8 mouse cellular contexts compared by ENCODE assay signal in the genomic region with DNA sequence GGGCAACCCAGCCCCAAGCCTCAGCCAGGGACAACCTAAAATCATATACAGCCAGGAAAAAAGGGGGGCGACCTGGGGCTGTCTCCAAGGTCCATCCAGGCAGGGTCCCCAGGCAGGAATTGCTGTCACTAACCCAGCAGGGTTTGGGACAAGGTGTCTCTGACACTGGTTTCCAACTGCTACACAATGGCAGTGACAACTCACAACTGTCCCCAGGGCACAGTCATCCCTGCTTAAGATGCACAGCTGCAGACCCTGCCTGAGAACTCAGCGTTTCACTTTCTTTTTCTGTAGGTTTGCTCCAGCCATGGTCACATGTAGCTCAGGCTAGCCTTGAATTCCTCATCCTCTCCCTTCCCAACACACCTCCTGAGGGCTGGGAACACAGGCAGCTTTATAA. TPM values are rescaled to one million over a fixed set of nuclear protein-coding genes. Genes with fewer than 3 reads are reported as not detected.
DNase-seq lines count a peak whose midpoint lies in the region; ATAC-seq and TF ChIP-seq lines count a peak whose summit lies in the region.

No protein-coding gene starts in this region.

- in situ Hi-C loops in CH12.LX (cut with MboI; ENCODE audit: low pct_ligation_motif_present, low pct_unique_long_range_greater_than_20kb, low sequenced_read_pairs): no loop called here

- dilution Hi-C loops in CH12.LX (cut with MboI; ENCODE audit: extremely low pct_ligation_motif_present, extremely low pct_unique_long_range_greater_than_20kb, low sequenced_read_pairs): no loop called here

- H3K27ac ChIP-seq in hindbrain, embryonic 10.5 days: 0 out of 2 replicates have a peak overlapping the region, but pooled peaks have one; percentile 95
- H3K27ac ChIP-seq in hindbrain, embryonic 11.5 days (ENCODE audit: low read depth, low read length): no peak overlapping the region
- H3K27ac ChIP-seq in CH12.LX (ENCODE audit: insufficient read depth, low read depth): peak overlapping the region; percentile 95
- no peak overlapping the region for H3K27ac ChIP-seq in hindbrain, embryonic 12.5 days
- no peak overlapping the region for H3K27ac ChIP-seq in liver, embryonic 14.5 days
- H3K27ac ChIP-seq in stomach, embryonic 16.5 days (ENCODE audit: low read length): peak overlapping the region; percentile 35; the same call in 1 of the 2 replicates

- 32% methylated on average over 2 of the region's 2 CpGs for WGBS in hindbrain, embryonic 10.5 days
- 22% methylated on average over 2 of the region's 2 CpGs for WGBS in hindbrain, embryonic 11.5 days
- 26% methylated on average over 2 of the region's 2 CpGs for WGBS in hindbrain, embryonic 12.5 days
- WGBS in liver, embryonic 14.5 days (ENCODE audit: insufficient replicate concordance): 14% methylated on average over 2 of the region's 2 CpGs
- WGBS in stomach, embryonic 16.5 days: 34% methylated on average over 2 of the region's 2 CpGs

- no peak for TF ChIP-seq POLR2A in CH12.LX (IDR thresholded peaks at IDR 0.05; ENCODE audit: low read depth, low read length)

- H3K27me3 ChIP-seq in hindbrain, embryonic 10.5 days (ENCODE audit: insufficient read depth, poor library complexity, severe bottlenecking): peaks cover 78% of the 10 kb centered on the region
- H3K27me3 ChIP-seq in hindbrain, embryonic 11.5 days (ENCODE audit: control insufficient read depth, insufficient read depth, low read length): peaks cover 60% of the 10 kb centered on the region
- H3K27me3 ChIP-seq in CH12.LX (replicated peaks): peaks cover 36% of the 10 kb centered on the region
- peaks cover 67% of the 10 kb centered on the region for H3K27me3 ChIP-seq in hindbrain, embryonic 12.5 days
- H3K27me3 ChIP-seq in liver, embryonic 14.5 days (ENCODE audit: control insufficient read depth, insufficient read depth, low read length): peaks cover 58% of the 10 kb centered on the region
- H3K27me3 ChIP-seq in stomach, embryonic 16.5 days (ENCODE audit: control insufficient read depth, insufficient read depth, low read length): no peaks in the 10 kb centered on the region

- no peak for TF ChIP-seq RAD21 in CH12.LX (IDR thresholded peaks at IDR 0.05; ENCODE audit: low read depth, low read length)

- peaks cover 76% of the 10 kb centered on the region for H3K4me1 ChIP-seq in hindbrain, embryonic 10.5 days (replicated peaks)
- peaks cover 2% of the 10 kb centered on the region for H3K4me1 ChIP-seq in hindbrain, embryonic 11.5 days (replicated peaks; ENCODE audit: control insufficient read depth, insufficient read depth, low read length)
- peaks cover 39 to 66% of the 10 kb centered on the region in 2 experiments for H3K4me1 ChIP-seq in CH12.LX (ENCODE audit: control insufficient read depth in 1 of 2, insufficient read depth in 2 of 2)
- H3K4me1 ChIP-seq in hindbrain, embryonic 12.5 days: peaks cover 60% of the 10 kb centered on the region
- H3K4me1 ChIP-seq in liver, embryonic 14.5 days (replicated peaks; ENCODE audit: control insufficient read depth in 2 of 2, insufficient read depth in 2 of 2, low read length in 1 of 2): peaks cover 4 to 8% of the 10 kb centered on the region in 2 experiments
- peaks cover 41% of the 10 kb centered on the region for H3K4me1 ChIP-seq in stomach, embryonic 16.5 days (ENCODE audit: control insufficient read depth, insufficient read depth, low read length)

- peak overlapping the region; percentile 81 for H3K4me3 ChIP-seq in hindbrain, embryonic 10.5 days
- no peak overlapping the region for H3K4me3 ChIP-seq in hindbrain, embryonic 11.5 days (ENCODE audit: low read depth, low read length)
- peak overlapping the region in 1 of 3 experiments; percentile 0 for H3K4me3 ChIP-seq in CH12.LX (replicated peaks in 1 of 3; ENCODE audit: low read depth in 2 of 3, low read length in 2 of 3, poor library complexity in 1 of 3)
- H3K4me3 ChIP-seq in hindbrain, embryonic 12.5 days: peak overlapping the region; percentile 80; the same call in 1 of the 2 replicates
- H3K4me3 ChIP-seq in liver, embryonic 14.5 days (ENCODE audit: insufficient read depth in 1 of 2, low read depth in 2 of 2, low read length in 2 of 2): no peak overlapping the region
- H3K4me3 ChIP-seq in stomach, embryonic 16.5 days (replicated peaks; ENCODE audit: low read length): peak overlapping the region; percentile 76; the same call in 1 of the 2 replicates

- no peaks in the 10 kb centered on the region for H3K36me3 ChIP-seq in hindbrain, embryonic 10.5 days
- H3K36me3 ChIP-seq in hindbrain, embryonic 11.5 days (ENCODE audit: control insufficient read depth, insufficient read depth, low read length): no peaks in the 10 kb centered on the region
- no peaks in the 10 kb centered on the region for H3K36me3 ChIP-seq in CH12.LX (replicated peaks in 1 of 2; ENCODE audit: control insufficient read depth in 1 of 2, insufficient read depth in 1 of 2, low read length in 1 of 2)
- H3K36me3 ChIP-seq in hindbrain, embryonic 12.5 days: no peaks in the 10 kb centered on the region
- H3K36me3 ChIP-seq in liver, embryonic 14.5 days (replicated peaks; ENCODE audit: control insufficient read depth, insufficient read depth, low read depth): no peaks in the 10 kb centered on the region
- H3K36me3 ChIP-seq in stomach, embryonic 16.5 days (ENCODE audit: control insufficient read depth, insufficient read depth, low read length): no peaks in the 10 kb centered on the region

- 0 out of 2 replicates have a peak, but pooled peaks cover 5% of the 10 kb centered on the region for H3K9me3 ChIP-seq in hindbrain, embryonic 10.5 days
- no peaks in the 10 kb centered on the region for H3K9me3 ChIP-seq in hindbrain, embryonic 11.5 days (ENCODE audit: control insufficient read depth, low read length)
- no peaks in the 10 kb centered on the region for H3K9me3 ChIP-seq in CH12.LX (replicated peaks; ENCODE audit: low read length)
- no peaks in the 10 kb centered on the region for H3K9me3 ChIP-seq in hindbrain, embryonic 12.5 days (replicated peaks)
- H3K9me3 ChIP-seq in liver, embryonic 14.5 days (ENCODE audit: control insufficient read depth, low read length): no peaks in the 10 kb centered on the region
- H3K9me3 ChIP-seq in stomach, embryonic 16.5 days (replicated peaks; ENCODE audit: control insufficient read depth, low read length): no peaks in the 10 kb centered on the region

- peak; percentile 2 for DNase-seq in hindbrain, embryonic 10.5 days (ENCODE audit: low spot score)
- no peak for DNase-seq in hindbrain, embryonic 11.5 days (ENCODE audit: low spot score)
- DNase-seq in CH12.LX (ENCODE audit: extremely low read depth): peak; percentile 66
- DNase-seq in cerebellum, postnatal 14 days: peak; percentile 23 to 24
- no peak for DNase-seq in liver, embryonic 14.5 days (ENCODE audit: low read depth in 3 of 3, low spot score in 3 of 3)
- DNase-seq in urinary bladder, adult 18-20 months (ENCODE audit: low spot score in 2 of 2): no peak

- H3K79me2 ChIP-seq in CH12.LX (replicated peaks; ENCODE audit: control insufficient read depth, extremely low read depth, insufficient read depth, poor library complexity, severe bottlenecking): peaks cover 21% of the 10 kb centered on the region

- peak; percentile 62 for TF ChIP-seq EP300 in CH12.LX (IDR thresholded peaks at IDR 0.05; ENCODE audit: low read length)
- no peak for TF ChIP-seq EP300 in liver, embryonic 14.5 days (IDR thresholded peaks at IDR 0.05; ENCODE audit: low read depth)

- no peak for TF ChIP-seq CTCF in CH12.LX (conservative IDR thresholded peaks at IDR 0.05 in 1 of 2, IDR thresholded peaks at IDR 0.05 in 1 of 2; ENCODE audit: low read depth in 2 of 2, low read length in 2 of 2)
- no peak for TF ChIP-seq CTCF in liver, embryonic 14.5 days (IDR thresholded peaks at IDR 0.05; ENCODE audit: low read depth)

- H3K4me2 ChIP-seq in hindbrain, embryonic 11.5 days (replicated peaks; ENCODE audit: low read depth, low read length): no peak overlapping the region; the same call in 1 of the 2 replicates
- H3K4me2 ChIP-seq in CH12.LX (ENCODE audit: insufficient read depth, low read depth, poor library complexity, severe bottlenecking): 0 out of 2 replicates have a peak overlapping the region, but pooled peaks have one; percentile 3
- peak overlapping the region; percentile 67; the same call in 1 of the 2 replicates for H3K4me2 ChIP-seq in hindbrain, embryonic 12.5 days (replicated peaks)
- peak overlapping the region; percentile 94; the same call in 1 of the 2 replicates for H3K4me2 ChIP-seq in liver, embryonic 14.5 days (ENCODE audit: low read depth)
- peak overlapping the region; percentile 93 for H3K4me2 ChIP-seq in stomach, embryonic 16.5 days (ENCODE audit: low read depth, low read length)

- ATAC-seq in hindbrain, embryonic 11.5 days (ENCODE audit: low FRiP score): no peak
- ATAC-seq in hindbrain, embryonic 12.5 days (ENCODE audit: low FRiP score): no peak
- ATAC-seq in liver, embryonic 14.5 days (ENCODE audit: insufficient read depth): no peak
- no peak for ATAC-seq in stomach, embryonic 16.5 days (ENCODE audit: insufficient read depth, low FRiP score)

- no peak overlapping the region; the same call in 1 of the 2 replicates for H3K9ac ChIP-seq in hindbrain, embryonic 11.5 days (ENCODE audit: low read depth, low read length)
- no peak overlapping the region for H3K9ac ChIP-seq in CH12.LX (ENCODE audit: insufficient read depth, low read depth)
- H3K9ac ChIP-seq in hindbrain, embryonic 12.5 days: no peak overlapping the region
- no peak overlapping the region for H3K9ac ChIP-seq in liver, embryonic 14.5 days (replicated peaks)
- H3K9ac ChIP-seq in stomach, embryonic 16.5 days (ENCODE audit: low read length): no peak overlapping the region

RNA-seq across cellular contexts. Expression of gene Nfic, which starts 26.3 kb away (rescaled TPM):
- polyA plus RNA-seq in hindbrain, embryonic 10.5 days (2016; fragmentation: Nextera tagmentation; extraction: Ambion mirVana): 10.5 and 16.0 TPM in 2 replicates
- polyA plus RNA-seq in hindbrain, embryonic 11.5 days (2014; fragmentation: Nextera tagmentation; extraction: Ambion mirVana): 10.9 and 11.9 TPM in 2 replicates
- 4.4 and 4.7 TPM in 2 replicates for total RNA-seq in CH12.LX (2012; rRNA removed)
- 0.07 and 0.34 TPM in 2 replicates for total RNA-seq in CH12.LX (2014; rRNA removed)
- polyA plus RNA-seq in CH12.LX (2012; ENCODE audit: insufficient read length, low read depth): 3.8 and 4.0 TPM in 2 replicates
- 30.9 and 31.5 TPM in 2 replicates for polyA plus RNA-seq in hindbrain, embryonic 12.5 days (2016; fragmentation: Nextera tagmentation; extraction: Ambion mirVana)
- polyA plus RNA-seq in liver, embryonic 14.5 days (2012; rRNA removed): 1.2 and 1.3 TPM in 2 replicates
- polyA plus RNA-seq in liver, embryonic 14.5 days (2014; fragmentation: Nextera tagmentation; extraction: Ambion mirVana): 4.6 and 7.3 TPM in 2 replicates
- polyA plus RNA-seq in stomach, embryonic 16.5 days (2015; fragmentation: Nextera tagmentation; extraction: Ambion mirVana): 74.8 and 82.5 TPM in 2 replicates

RNA-seq across cellular contexts. Expression of gene Smim24, which starts 36.2 kb away (rescaled TPM):
- 2.7 and 3.0 TPM in 2 replicates for polyA plus RNA-seq in hindbrain, embryonic 10.5 days (2016; fragmentation: Nextera tagmentation; extraction: Ambion mirVana)
- polyA plus RNA-seq in hindbrain, embryonic 11.5 days (2014; fragmentation: Nextera tagmentation; extraction: Ambion mirVana): 2.7 and 4.1 TPM in 2 replicates
- total RNA-seq in CH12.LX (2012; rRNA removed) (0.13 and 0.34 TPM in 2 replicates), CH12.LX (2014; rRNA removed) (not detected in 2 replicates)
- polyA plus RNA-seq in CH12.LX (2012; ENCODE audit: insufficient read length, low read depth): 0.64 TPM in 1 of 2 replicates, not detected in the other
- 1.9 and 2.7 TPM in 2 replicates for polyA plus RNA-seq in hindbrain, embryonic 12.5 days (2016; fragmentation: Nextera tagmentation; extraction: Ambion mirVana)
- 1.6 and 1.9 TPM in 2 replicates for polyA plus RNA-seq in liver, embryonic 14.5 days (2012; rRNA removed)
- polyA plus RNA-seq in liver, embryonic 14.5 days (2014; fragmentation: Nextera tagmentation; extraction: Ambion mirVana): 1.7 and 1.8 TPM in 2 replicates
- polyA plus RNA-seq in stomach, embryonic 16.5 days (2015; fragmentation: Nextera tagmentation; extraction: Ambion mirVana): 61.8 and 65.3 TPM in 2 replicates

RNA-seq across cellular contexts. Expression of gene Gm48552, which starts 40.3 kb away (rescaled TPM):
- 1.0 and 2.5 TPM in 2 replicates for polyA plus RNA-seq in hindbrain, embryonic 10.5 days (2016; fragmentation: Nextera tagmentation; extraction: Ambion mirVana)
- 0.49 and 1.0 TPM in 2 replicates for polyA plus RNA-seq in hindbrain, embryonic 11.5 days (2014; fragmentation: Nextera tagmentation; extraction: Ambion mirVana)
- total RNA-seq in CH12.LX (2012; rRNA removed) (0.29 and 1.1 TPM in 2 replicates), CH12.LX (2014; rRNA removed) (0.65 and 0.98 TPM in 2 replicates)
- 0.46 and 1.2 TPM in 2 replicates for polyA plus RNA-seq in CH12.LX (2012; ENCODE audit: insufficient read length, low read depth)
- polyA plus RNA-seq in hindbrain, embryonic 12.5 days (2016; fragmentation: Nextera tagmentation; extraction: Ambion mirVana): 1.1 and 2.4 TPM in 2 replicates
- polyA plus RNA-seq in liver, embryonic 14.5 days (2012; rRNA removed): 0.78 and 0.90 TPM in 2 replicates
- 0.21 and 0.36 TPM in 2 replicates for polyA plus RNA-seq in liver, embryonic 14.5 days (2014; fragmentation: Nextera tagmentation; extraction: Ambion mirVana)
- polyA plus RNA-seq in stomach, embryonic 16.5 days (2015; fragmentation: Nextera tagmentation; extraction: Ambion mirVana): 1.3 and 1.5 TPM in 2 replicates

RNA-seq across cellular contexts. Expression of gene Gm48551, which starts 44.8 kb away (rescaled TPM):
- 4.0 and 4.8 TPM in 2 replicates for polyA plus RNA-seq in hindbrain, embryonic 10.5 days (2016; fragmentation: Nextera tagmentation; extraction: Ambion mirVana)
- polyA plus RNA-seq in hindbrain, embryonic 11.5 days (2014; fragmentation: Nextera tagmentation; extraction: Ambion mirVana): 2.2 and 3.2 TPM in 2 replicates
- total RNA-seq in CH12.LX (2012; rRNA removed) (1.2 and 1.5 TPM in 2 replicates), CH12.LX (2014; rRNA removed) (0.96 and 1.0 TPM in 2 replicates)
- polyA plus RNA-seq in CH12.LX (2012; ENCODE audit: insufficient read length, low read depth): 3.2 and 3.4 TPM in 2 replicates
- 5.7 and 5.9 TPM in 2 replicates for polyA plus RNA-seq in hindbrain, embryonic 12.5 days (2016; fragmentation: Nextera tagmentation; extraction: Ambion mirVana)
- polyA plus RNA-seq in liver, embryonic 14.5 days (2012; rRNA removed): 1.0 and 1.7 TPM in 2 replicates
- polyA plus RNA-seq in liver, embryonic 14.5 days (2014; fragmentation: Nextera tagmentation; extraction: Ambion mirVana): 0.37 and 0.47 TPM in 2 replicates
- polyA plus RNA-seq in stomach, embryonic 16.5 days (2015; fragmentation: Nextera tagmentation; extraction: Ambion mirVana): 3.0 and 3.8 TPM in 2 replicates

RNA-seq across cellular contexts. Expression of gene Dohh, which starts 44.9 kb away (rescaled TPM):
- 95.8 and 98.2 TPM in 2 replicates for polyA plus RNA-seq in hindbrain, embryonic 10.5 days (2016; fragmentation: Nextera tagmentation; extraction: Ambion mirVana)
- 44.8 and 52.6 TPM in 2 replicates for polyA plus RNA-seq in hindbrain, embryonic 11.5 days (2014; fragmentation: Nextera tagmentation; extraction: Ambion mirVana)
- total RNA-seq in CH12.LX (2012; rRNA removed) (131 and 143 TPM in 2 replicates), CH12.LX (2014; rRNA removed) (81.7 and 83.0 TPM in 2 replicates)
- polyA plus RNA-seq in CH12.LX (2012; ENCODE audit: insufficient read length, low read depth): 78.2 and 93.5 TPM in 2 replicates
- 62.7 and 67.5 TPM in 2 replicates for polyA plus RNA-seq in hindbrain, embryonic 12.5 days (2016; fragmentation: Nextera tagmentation; extraction: Ambion mirVana)
- polyA plus RNA-seq in liver, embryonic 14.5 days (2012; rRNA removed): 29.8 and 32.2 TPM in 2 replicates
- 35.0 and 39.7 TPM in 2 replicates for polyA plus RNA-seq in liver, embryonic 14.5 days (2014; fragmentation: Nextera tagmentation; extraction: Ambion mirVana)
- 77.4 and 79.6 TPM in 2 replicates for polyA plus RNA-seq in stomach, embryonic 16.5 days (2015; fragmentation: Nextera tagmentation; extraction: Ambion mirVana)

Comparison
In these comparisons a context has a peak if more than half of its experiments do, and no peak if none do; other contexts are left out.
1. DNase-seq: peak in hindbrain, embryonic 10.5 days (single experiment), CH12.LX (single experiment) and cerebellum, postnatal 14 days (2 of 2); none in hindbrain, embryonic 11.5 days (single experiment), liver, embryonic 14.5 days (0 of 3) and urinary bladder, adult 18-20 months (0 of 2).
2. H3K27ac ChIP-seq: peak in hindbrain, embryonic 10.5 days (single experiment), CH12.LX (single experiment) and stomach, embryonic 16.5 days (single experiment); none in hindbrain, embryonic 11.5 days (single experiment), hindbrain, embryonic 12.5 days (single experiment) and liver, embryonic 14.5 days (single experiment).
3. H3K4me3 ChIP-seq: peak in hindbrain, embryonic 10.5 days (single experiment), hindbrain, embryonic 12.5 days (single experiment) and stomach, embryonic 16.5 days (single experiment); none in hindbrain, embryonic 11.5 days (single experiment) and liver, embryonic 14.5 days (0 of 2).
4. RNA of gene Smim24, which starts 36.2 kb away (polyA plus RNA-seq): 61.8 to 65.3 TPM in stomach, embryonic 16.5 days; 2.7 to 3.0 TPM in hindbrain, embryonic 10.5 days, 1.9 to 2.7 TPM in hindbrain, embryonic 12.5 days, 2.7 to 4.1 TPM in hindbrain, embryonic 11.5 days, 1.6 to 1.9 TPM in liver, embryonic 14.5 days and 0.64 TPM in CH12.LX; every median in the first group is over 10 times any median in the second.